9 mouse cellular contexts compared by ENCODE assay signal in the genomic region with DNA sequence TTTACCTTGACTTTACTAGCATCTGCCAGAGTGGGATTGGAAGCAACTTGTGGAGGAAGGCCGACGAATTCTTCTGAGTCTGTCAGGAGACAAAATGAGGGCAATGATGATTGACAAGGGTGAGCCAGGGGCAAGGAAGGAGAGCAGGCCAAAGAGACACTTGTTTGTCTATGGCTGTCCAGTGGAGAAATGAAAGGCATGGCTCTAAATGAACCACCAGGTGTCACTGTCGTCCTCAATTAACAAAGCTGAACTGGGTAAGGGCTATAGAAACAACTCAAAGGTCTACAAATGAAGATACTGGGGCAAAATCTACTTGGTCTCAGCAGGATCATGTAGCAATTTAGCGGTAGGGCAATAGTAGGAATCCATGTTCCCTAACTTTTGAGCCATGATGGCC. TPM values are rescaled to one million over a fixed set of nuclear protein-coding genes. Genes with fewer than 3 reads are reported as not detected.
A peak's percentile ranks its signal among the peaks of the same experiment; 100 is the strongest.
DNase-seq lines count a peak whose midpoint lies in the region; ATAC-seq and TF ChIP-seq lines count a peak whose summit lies in the region.
"Had no signal": no experiment of that assay in that cellular context is flagged by ENCODE, and none has a peak within 500 bp of the region (broad histone marks: within the 10 kb centered on the region; RNA-seq: fewer than 3 reads in every experiment).

No protein-coding gene starts in this region.

- peak; percentile 77 for TF ChIP-seq CTCF in lung, embryonic 14.5 days (IDR thresholded peaks at IDR 0.05; ENCODE audit: low read depth)

- peaks cover 26% of the 10 kb centered on the region for H3K4me1 ChIP-seq in kidney, embryonic 16.5 days (ENCODE audit: insufficient read depth, low read length)
- no peaks in the 10 kb centered on the region for H3K4me1 ChIP-seq in lung, embryonic 14.5 days (ENCODE audit: insufficient read depth)
- H3K4me1 ChIP-seq: midbrain, embryonic 12.5 days had no signal

- H3K36me3 ChIP-seq in kidney, embryonic 16.5 days (ENCODE audit: insufficient read depth, low read length): no peaks in the 10 kb centered on the region
- H3K36me3 ChIP-seq in lung, embryonic 14.5 days (ENCODE audit: insufficient read depth): no peaks in the 10 kb centered on the region
- H3K36me3 ChIP-seq: midbrain, embryonic 12.5 days had no signal

- no peak overlapping the region for H3K27ac ChIP-seq in kidney, embryonic 16.5 days (ENCODE audit: low read length)
- no peak overlapping the region for H3K27ac ChIP-seq in lung, embryonic 14.5 days (ENCODE audit: low read depth)
- H3K27ac ChIP-seq: midbrain, embryonic 12.5 days had no signal

- no peak overlapping the region for H3K4me2 ChIP-seq in kidney, embryonic 16.5 days (replicated peaks; ENCODE audit: low read depth, low read length)
- no peak overlapping the region for H3K4me2 ChIP-seq in lung, embryonic 14.5 days
- H3K4me2 ChIP-seq: midbrain, embryonic 12.5 days had no signal

- H3K4me3 ChIP-seq in kidney, embryonic 16.5 days (ENCODE audit: low read length): no peak overlapping the region
- H3K4me3 ChIP-seq in lung, embryonic 14.5 days (ENCODE audit: low read depth, low read length): no peak overlapping the region
- H3K4me3 ChIP-seq: midbrain, embryonic 12.5 days had no signal

- ATAC-seq in kidney, embryonic 16.5 days (ENCODE audit: low FRiP score, low TSS enrichment): peak; percentile 47; the same call in 1 of the 2 replicates
- no peak for ATAC-seq in lung, embryonic 14.5 days (ENCODE audit: insufficient read depth)
- ATAC-seq in erythroid progenitor cell, adult 5-6 weeks (replicated peaks; ENCODE audit: low FRiP score, poor library complexity, severe bottlenecking): no peak

- no peaks in the 10 kb centered on the region for H3K27me3 ChIP-seq in kidney, embryonic 16.5 days (ENCODE audit: insufficient read depth, low read length)
- no peaks in the 10 kb centered on the region for H3K27me3 ChIP-seq in lung, embryonic 14.5 days (ENCODE audit: insufficient read depth, low read length)
- H3K27me3 ChIP-seq: midbrain, embryonic 12.5 days had no signal

- no peaks in the 10 kb centered on the region for H3K9me3 ChIP-seq in kidney, embryonic 16.5 days (ENCODE audit: low read length)
- H3K9me3 ChIP-seq in lung, embryonic 14.5 days (ENCODE audit: low read depth, low read length): no peaks in the 10 kb centered on the region
- H3K9me3 ChIP-seq: midbrain, embryonic 12.5 days had no signal

- DNase-seq in adrenal gland, adult 2 months: peak; percentile 48
- no peak for DNase-seq in adrenal gland, adult 8-10 months
- DNase-seq in thymus, postnatal 4 days: peak; percentile 10
- DNase-seq in thymus, postnatal 36 days: no peak
- peak; percentile 43 for DNase-seq in gastrocnemius, postnatal 10 days
- peak; percentile 77 for DNase-seq in lung, embryonic 14.5 days

- H3K9ac ChIP-seq in kidney, embryonic 16.5 days (replicated peaks; ENCODE audit: low read length): no peak overlapping the region
- H3K9ac ChIP-seq in lung, embryonic 14.5 days: no peak overlapping the region
- H3K9ac ChIP-seq: midbrain, embryonic 12.5 days had no signal

- WGBS in kidney, embryonic 16.5 days: 37% methylated on average over 4 of the region's 4 CpGs
- WGBS in lung, embryonic 14.5 days: 41% methylated on average over 4 of the region's 4 CpGs

RNA-seq across cellular contexts. Expression of gene Fzd4, which starts 33.4 kb away (rescaled TPM):
- 10 to 100 TPM; 27.9 to 33.3 TPM for total RNA-seq in adrenal gland, adult 2 months (2021)
- 12.7 and 13.4 TPM in 2 replicates for polyA plus RNA-seq in adrenal gland, adult 2 months (2012; rRNA removed)
- total RNA-seq in adrenal gland, adult 8-10 months (2022): 10 to 100 TPM; 21.9 to 43.3 (median 26.8) TPM
- 10 to 100 TPM; 36.5 to 37.7 TPM for total RNA-seq in gastrocnemius, postnatal 10 days (2021)
- 28.1 and 31.0 TPM in 2 replicates for polyA plus RNA-seq in kidney, embryonic 16.5 days (2015; fragmentation: Nextera tagmentation; extraction: Ambion mirVana)
- polyA plus RNA-seq in lung, embryonic 14.5 days (2014; fragmentation: Nextera tagmentation; extraction: Ambion mirVana): 17.1 and 17.3 TPM in 2 replicates
- total RNA-seq in erythroid progenitor cell, adult 5-6 weeks (2015; ENCODE audit: low replicate concordance): under 0.01 and 0.36 TPM in 2 replicates
- total RNA-seq in erythroid progenitor cell, adult 5-6 weeks (2017; ENCODE audit: low replicate concordance): 0.26 TPM in 1 of 2 replicates, not detected in the other

RNA-seq across cellular contexts. Expression of gene Tmem135, which starts 33.6 kb away (rescaled TPM):
- total RNA-seq in adrenal gland, adult 2 months (2021): 100 to 1,000 TPM in 1 of 2 experiments, 10 to 100 TPM in 1; 87.3 to 125 TPM
- 300 and 469 TPM in 2 replicates for polyA plus RNA-seq in adrenal gland, adult 2 months (2012; rRNA removed)
- total RNA-seq in adrenal gland, adult 8-10 months (2022): 10 to 100 TPM; 54.6 to 97.9 (median 82.9) TPM
- total RNA-seq in gastrocnemius, postnatal 10 days (2021): 10 to 100 TPM; 20.4 to 24.6 TPM
- 37.6 and 39.9 TPM in 2 replicates for polyA plus RNA-seq in kidney, embryonic 16.5 days (2015; fragmentation: Nextera tagmentation; extraction: Ambion mirVana)
- polyA plus RNA-seq in lung, embryonic 14.5 days (2014; fragmentation: Nextera tagmentation; extraction: Ambion mirVana): 22.6 and 22.9 TPM in 2 replicates
- 12.2 and 12.6 TPM in 2 replicates for total RNA-seq in erythroid progenitor cell, adult 5-6 weeks (2015; ENCODE audit: low replicate concordance)
- 1.3 and 10.7 TPM in 2 replicates for total RNA-seq in erythroid progenitor cell, adult 5-6 weeks (2017; ENCODE audit: low replicate concordance)

Comparison
In these comparisons a context has a peak if more than half of its experiments do, and no peak if none do; other contexts are left out.
1. DNase-seq: peak in adrenal gland, adult 2 months (single experiment), thymus, postnatal 4 days (single experiment), gastrocnemius, postnatal 10 days (single experiment) and lung, embryonic 14.5 days (single experiment); none in adrenal gland, adult 8-10 months (single experiment) and thymus, postnatal 36 days (0 of 2).
2. RNA of gene Fzd4, which starts 33.4 kb away (total RNA-seq): 36.5 to 37.7 TPM in gastrocnemius, postnatal 10 days, 27.9 to 33.3 TPM in adrenal gland, adult 2 months and 21.9 to 43.3 TPM in adrenal gland, adult 8-10 months; under 0.01 to 0.36 TPM in erythroid progenitor cell, adult 5-6 weeks; every median in the first group is over 10 times any median in the second.